Mouse (Mus musculus): ENCODE data around the gene Plac8. TPM values are rescaled to one million over a fixed set of nuclear protein-coding genes. Genes with fewer than 3 reads are reported as not detected.
A peak's percentile ranks its signal among the peaks of the same experiment; 100 is the strongest.

Gene Plac8
- polyA plus RNA-seq, 1 experiment, result 24.6 TPM

- TF ChIP-seq CTCF (IDR thresholded peaks at IDR 0.05; ENCODE audit: control insufficient read depth, insufficient read depth, insufficient replicate concordance, low read depth, low read length) (no peak), POLR2A (IDR thresholded peaks at IDR 0.05; ENCODE audit: control insufficient read depth, low read depth, low read length) (no peak)
- Histone ChIP-seq H3K27me3 (ENCODE audit: control insufficient read depth, insufficient read depth, low read length) (no peaks in the 10 kb centered on the region), H3K27ac (ENCODE audit: control insufficient read depth, insufficient read depth, low read depth, low read length) (no peak overlapping the region), H3K4me3 (ENCODE audit: control insufficient read depth, low read depth, low read length) (no peak overlapping the region), H3K4me1 (ENCODE audit: control insufficient read depth, insufficient read depth, low read length) (no peaks in the 10 kb centered on the region), H3K36me3 (ENCODE audit: control insufficient read depth, insufficient read depth, low read length) (no peaks in the 10 kb centered on the region; the same call in none of the 2 replicates)
Observed at GRCm38 (mm10) chr5:100536638-100537037, 35.4 kb downstream of the Plac8 start.

GRCm38 (mm10) chr5:100535826-100536225, 36.2 kb downstream of the Plac8 start:
- H3K4me3 ChIP-seq (ENCODE audit: control insufficient read depth, low read depth, low read length), result no peak overlapping the region
- H3K36me3 ChIP-seq (ENCODE audit: control insufficient read depth, insufficient read depth, low read length), result no peaks in the 10 kb centered on the region; the same call in none of the 2 replicates
- no peak overlapping the region for H3K27ac ChIP-seq (ENCODE audit: control insufficient read depth, insufficient read depth, low read depth, low read length)
- TF ChIP-seq CTCF (IDR thresholded peaks at IDR 0.05; ENCODE audit: control insufficient read depth, insufficient read depth, insufficient replicate concordance, low read depth, low read length), result no peak
- no peaks in the 10 kb centered on the region for H3K4me1 ChIP-seq (ENCODE audit: control insufficient read depth, insufficient read depth, low read length)
- H3K27me3 ChIP-seq (ENCODE audit: control insufficient read depth, insufficient read depth, low read length), result no peaks in the 10 kb centered on the region

GRCm38 (mm10) chr5:100526164-100526563, 45.9 kb downstream of the Plac8 start:
- H3K36me3 ChIP-seq (ENCODE audit: control insufficient read depth, insufficient read depth, low read length), result peaks cover 4% of the 10 kb centered on the region
- H3K4me1 ChIP-seq (ENCODE audit: control insufficient read depth, insufficient read depth, low read length), result no peaks in the 10 kb centered on the region
- no peaks in the 10 kb centered on the region for H3K27me3 ChIP-seq (ENCODE audit: control insufficient read depth, insufficient read depth, low read length)
- no peak for TF ChIP-seq CTCF (IDR thresholded peaks at IDR 0.05; ENCODE audit: control insufficient read depth, insufficient read depth, insufficient replicate concordance, low read depth, low read length)
- TF ChIP-seq POLR2A (IDR thresholded peaks at IDR 0.05; ENCODE audit: control insufficient read depth, low read depth, low read length), result no peak
- no peak overlapping the region for H3K4me3 ChIP-seq (ENCODE audit: control insufficient read depth, low read depth, low read length)
- H3K27ac ChIP-seq (ENCODE audit: control insufficient read depth, insufficient read depth, low read depth, low read length), result no peak overlapping the region

DNA sequence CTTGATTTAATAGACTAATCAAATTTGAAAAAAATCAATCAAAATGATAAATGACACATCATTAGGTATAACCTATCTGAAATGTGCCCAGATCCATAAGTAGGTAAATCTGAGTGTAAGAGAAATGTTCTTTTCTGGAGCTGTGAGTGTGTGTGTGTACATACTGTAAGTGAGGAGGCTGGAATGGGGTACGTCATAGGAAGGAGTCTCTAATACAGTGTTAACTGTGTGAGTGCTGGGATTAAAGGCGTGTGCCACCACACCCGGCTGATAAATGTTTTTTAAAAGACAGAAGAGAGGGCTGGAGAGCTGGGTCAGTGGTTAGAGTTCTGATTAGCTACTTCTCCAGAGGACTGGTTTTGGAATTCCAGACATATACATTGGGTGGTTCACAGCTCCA, 46.4 kb downstream of the Plac8 start:
- H3K4me1 ChIP-seq (ENCODE audit: control insufficient read depth, insufficient read depth, low read length), result no peaks in the 10 kb centered on the region
- H3K36me3 ChIP-seq (ENCODE audit: control insufficient read depth, insufficient read depth, low read length), result peaks cover 4% of the 10 kb centered on the region
- no peaks in the 10 kb centered on the region for H3K27me3 ChIP-seq (ENCODE audit: control insufficient read depth, insufficient read depth, low read length)
- H3K27ac ChIP-seq (ENCODE audit: control insufficient read depth, insufficient read depth, low read depth, low read length), result no peak overlapping the region
- no peak overlapping the region for H3K4me3 ChIP-seq (ENCODE audit: control insufficient read depth, low read depth, low read length)
- TF ChIP-seq CTCF (IDR thresholded peaks at IDR 0.05; ENCODE audit: control insufficient read depth, insufficient read depth, insufficient replicate concordance, low read depth, low read length) (no peak), POLR2A (IDR thresholded peaks at IDR 0.05; ENCODE audit: control insufficient read depth, low read depth, low read length) (no peak)

DNA sequence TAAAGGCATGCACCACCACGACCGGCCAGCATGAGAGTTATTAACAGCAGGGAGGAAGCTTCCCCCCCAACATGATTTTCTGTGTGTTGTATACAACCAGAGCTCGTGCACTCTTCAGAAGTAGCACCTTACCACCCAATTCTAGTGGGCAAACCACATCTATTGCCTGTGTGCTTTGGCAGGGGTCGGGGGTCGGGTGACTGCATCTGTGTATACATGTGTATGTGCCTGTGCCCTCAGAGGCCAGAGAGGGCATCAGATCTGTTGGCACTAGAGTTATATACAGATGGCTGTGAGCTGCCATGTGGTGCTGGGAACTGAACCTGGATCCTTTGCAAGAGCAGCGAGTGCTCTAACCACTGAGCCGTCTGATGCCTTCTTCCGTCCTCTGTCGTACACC, 47.1 kb downstream of the Plac8 start:
- H3K27ac ChIP-seq (ENCODE audit: control insufficient read depth, insufficient read depth, low read depth, low read length), result no peak overlapping the region
- TF ChIP-seq POLR2A (IDR thresholded peaks at IDR 0.05; ENCODE audit: control insufficient read depth, low read depth, low read length) (no peak), CTCF (IDR thresholded peaks at IDR 0.05; ENCODE audit: control insufficient read depth, insufficient read depth, insufficient replicate concordance, low read depth, low read length) (no peak)
- no peaks in the 10 kb centered on the region for H3K4me1 ChIP-seq (ENCODE audit: control insufficient read depth, insufficient read depth, low read length)
- no peaks in the 10 kb centered on the region for H3K27me3 ChIP-seq (ENCODE audit: control insufficient read depth, insufficient read depth, low read length)
- peaks cover 1% of the 10 kb centered on the region; the same call in 1 of the 2 replicates for H3K36me3 ChIP-seq (ENCODE audit: control insufficient read depth, insufficient read depth, low read length)
- no peak overlapping the region for H3K4me3 ChIP-seq (ENCODE audit: control insufficient read depth, low read depth, low read length)

GRCm38 (mm10) chr5:100523331-100523730, 48.7 kb downstream of the Plac8 start:
- Histone ChIP-seq H3K27ac (ENCODE audit: control insufficient read depth, insufficient read depth, low read depth, low read length) (no peak overlapping the region), H3K36me3 (ENCODE audit: control insufficient read depth, insufficient read depth, low read length) (no peaks in the 10 kb centered on the region), H3K4me1 (ENCODE audit: control insufficient read depth, insufficient read depth, low read length) (no peaks in the 10 kb centered on the region; the same call in 1 of the 2 replicates), H3K27me3 (ENCODE audit: control insufficient read depth, insufficient read depth, low read length) (no peaks in the 10 kb centered on the region), H3K4me3 (ENCODE audit: control insufficient read depth, low read depth, low read length) (no peak overlapping the region)
- TF ChIP-seq CTCF (IDR thresholded peaks at IDR 0.05; ENCODE audit: control insufficient read depth, insufficient read depth, insufficient replicate concordance, low read depth, low read length), result no peak
- TF ChIP-seq POLR2A (IDR thresholded peaks at IDR 0.05; ENCODE audit: control insufficient read depth, low read depth, low read length), result no peak

DNA sequence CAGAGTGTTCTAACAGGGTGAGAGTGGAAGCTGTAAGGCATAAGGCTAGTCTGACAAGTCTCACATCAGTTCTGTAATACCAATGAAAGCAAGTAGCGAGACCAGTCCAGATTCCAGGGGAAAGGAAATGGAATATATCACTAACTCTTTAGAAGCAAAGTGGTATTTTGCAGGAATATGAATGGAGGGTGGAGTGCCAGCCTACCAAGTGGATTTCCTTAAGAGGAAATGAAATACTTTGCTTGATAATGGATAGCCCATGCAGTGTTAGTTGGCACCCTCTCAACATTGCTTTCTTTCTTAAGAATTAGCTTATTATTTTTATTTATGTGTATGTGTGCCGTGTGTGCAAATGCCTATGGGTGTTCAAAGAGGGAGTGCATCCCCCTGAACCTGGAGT, 51.8 kb downstream of the Plac8 start:
- H3K36me3 ChIP-seq (ENCODE audit: control insufficient read depth, insufficient read depth, low read length), result no peaks in the 10 kb centered on the region
- no peak overlapping the region for H3K4me3 ChIP-seq (ENCODE audit: control insufficient read depth, low read depth, low read length)
- no peak for TF ChIP-seq POLR2A (IDR thresholded peaks at IDR 0.05; ENCODE audit: control insufficient read depth, low read depth, low read length)
- TF ChIP-seq CTCF (IDR thresholded peaks at IDR 0.05; ENCODE audit: control insufficient read depth, insufficient read depth, insufficient replicate concordance, low read depth, low read length), result no peak
- H3K27me3 ChIP-seq (ENCODE audit: control insufficient read depth, insufficient read depth, low read length), result no peaks in the 10 kb centered on the region
- H3K27ac ChIP-seq (ENCODE audit: control insufficient read depth, insufficient read depth, low read depth, low read length), result no peak overlapping the region
- H3K4me1 ChIP-seq (ENCODE audit: control insufficient read depth, insufficient read depth, low read length), result no peaks in the 10 kb centered on the region; the same call in 1 of the 2 replicates

DNA sequence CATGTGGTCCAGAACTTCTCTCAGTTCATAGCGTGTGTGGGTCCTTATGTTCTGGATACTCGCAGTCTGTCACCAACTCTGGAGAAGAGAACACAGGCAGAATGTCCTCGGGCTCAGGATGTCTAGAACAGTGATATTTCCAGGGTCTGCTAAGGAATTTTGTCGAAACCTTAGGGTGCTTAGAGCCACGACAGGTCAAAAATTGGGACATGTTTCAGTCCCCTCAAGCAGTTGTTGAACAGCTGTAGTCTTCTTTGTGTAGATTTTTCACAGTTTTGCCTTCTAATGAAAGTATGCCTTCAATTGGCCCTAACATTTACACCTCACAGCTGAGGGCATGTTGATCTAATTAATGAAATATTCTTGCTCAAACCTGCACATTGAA, 53.0 kb downstream of the Plac8 start:
- Histone ChIP-seq H3K27ac (ENCODE audit: control insufficient read depth, insufficient read depth, low read depth, low read length) (peak overlapping the region; percentile 86), H3K36me3 (ENCODE audit: control insufficient read depth, insufficient read depth, low read length) (no peaks in the 10 kb centered on the region), H3K27me3 (ENCODE audit: control insufficient read depth, insufficient read depth, low read length) (no peaks in the 10 kb centered on the region), H3K4me1 (ENCODE audit: control insufficient read depth, insufficient read depth, low read length) (no peaks in the 10 kb centered on the region; the same call in 1 of the 2 replicates), H3K4me3 (ENCODE audit: control insufficient read depth, low read depth, low read length) (peak overlapping the region; percentile 96)
- TF ChIP-seq POLR2A (IDR thresholded peaks at IDR 0.05; ENCODE audit: control insufficient read depth, low read depth, low read length) (no peak), CTCF (IDR thresholded peaks at IDR 0.05; ENCODE audit: control insufficient read depth, insufficient read depth, insufficient replicate concordance, low read depth, low read length) (no peak)
